Mouse (Mus musculus) stomach, adult 2 months (tissue): ENCODE data around the gene Map2k6. TPM values are rescaled to one million over a fixed set of nuclear protein-coding genes. Genes with fewer than 3 reads are reported as not detected.

ENCODE experiments used
- polyA plus RNA-seq: library from polyadenylated mRNA; depleted of rRNA; stranded (reverse); fragments of >200 nt; gene quantifications from 2 replicates; pipeline ENCODE4 v1.2.3, GENCODE M21; 2012; rRNA removed

Gene Map2k6
- 0.26 and 0.27 TPM in 2 replicates for polyA plus RNA-seq

DNA sequence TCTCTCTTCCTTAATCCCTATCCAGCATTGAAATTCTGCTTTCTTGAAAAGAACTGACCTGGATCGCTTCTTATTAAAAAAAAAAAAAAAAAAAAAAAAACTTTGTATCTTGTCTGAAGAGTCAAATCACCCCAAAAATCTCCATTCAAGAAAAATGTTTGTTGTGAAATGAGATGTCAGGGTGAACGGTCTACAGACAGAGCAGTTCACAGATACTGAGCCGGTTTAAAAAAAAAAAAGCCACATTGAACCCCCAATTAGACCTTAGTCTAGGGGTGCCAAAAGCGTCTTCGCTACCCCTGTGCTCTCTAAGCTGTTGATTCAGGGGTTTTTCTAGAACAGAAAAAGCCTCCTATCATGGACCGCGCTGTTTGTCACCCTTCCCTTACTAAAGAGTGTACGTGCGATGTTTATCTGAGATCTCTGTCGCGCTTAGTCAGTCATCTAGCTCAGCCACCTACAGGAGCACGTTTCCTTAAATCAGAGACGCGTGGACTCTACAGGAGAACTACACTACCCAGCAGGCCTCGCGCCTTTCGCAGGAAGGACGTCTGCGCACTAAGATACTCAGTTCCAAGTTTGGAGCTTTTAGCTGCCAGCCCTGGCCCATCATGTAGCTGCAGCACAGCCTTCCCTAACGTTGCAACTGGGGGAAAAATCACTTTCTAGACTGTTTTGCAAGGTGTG, at the start of gene Map2k6:
Gene Map2k6 (plus strand): TSS at position 570 of the 687 bp plus-strand sequence.

Other genes starting within 250 kb of the Map2k6 start
- gene Abca9, start 230.9 kb upstream of the Map2k6 start, polyA plus RNA-seq: 0.14 and 0.19 TPM in 2 replicates
- gene Abca6, start 147.3 kb upstream of the Map2k6 start, polyA plus RNA-seq: 0.01 and 0.03 TPM in 2 replicates
- gene Abca5, start 61.4 kb upstream of the Map2k6 start, polyA plus RNA-seq: 0.04 and 0.11 TPM in 2 replicates